Mouse (Mus musculus) kidney, postnatal 14 days (tissue): ENCODE measurements around the gene Suox.
"Not testable (repeated sequence)": the region's sequence is repeated elsewhere in the genome, so short reads cannot be mapped to it uniquely, and the experiment has no call there.

Experiments used
- DNase-seq: peaks from one replicate; pipeline ENCODE4 v3.0.0; 2022; ENCODE audit warnings: mixed read lengths

Gene Suox

DNA sequence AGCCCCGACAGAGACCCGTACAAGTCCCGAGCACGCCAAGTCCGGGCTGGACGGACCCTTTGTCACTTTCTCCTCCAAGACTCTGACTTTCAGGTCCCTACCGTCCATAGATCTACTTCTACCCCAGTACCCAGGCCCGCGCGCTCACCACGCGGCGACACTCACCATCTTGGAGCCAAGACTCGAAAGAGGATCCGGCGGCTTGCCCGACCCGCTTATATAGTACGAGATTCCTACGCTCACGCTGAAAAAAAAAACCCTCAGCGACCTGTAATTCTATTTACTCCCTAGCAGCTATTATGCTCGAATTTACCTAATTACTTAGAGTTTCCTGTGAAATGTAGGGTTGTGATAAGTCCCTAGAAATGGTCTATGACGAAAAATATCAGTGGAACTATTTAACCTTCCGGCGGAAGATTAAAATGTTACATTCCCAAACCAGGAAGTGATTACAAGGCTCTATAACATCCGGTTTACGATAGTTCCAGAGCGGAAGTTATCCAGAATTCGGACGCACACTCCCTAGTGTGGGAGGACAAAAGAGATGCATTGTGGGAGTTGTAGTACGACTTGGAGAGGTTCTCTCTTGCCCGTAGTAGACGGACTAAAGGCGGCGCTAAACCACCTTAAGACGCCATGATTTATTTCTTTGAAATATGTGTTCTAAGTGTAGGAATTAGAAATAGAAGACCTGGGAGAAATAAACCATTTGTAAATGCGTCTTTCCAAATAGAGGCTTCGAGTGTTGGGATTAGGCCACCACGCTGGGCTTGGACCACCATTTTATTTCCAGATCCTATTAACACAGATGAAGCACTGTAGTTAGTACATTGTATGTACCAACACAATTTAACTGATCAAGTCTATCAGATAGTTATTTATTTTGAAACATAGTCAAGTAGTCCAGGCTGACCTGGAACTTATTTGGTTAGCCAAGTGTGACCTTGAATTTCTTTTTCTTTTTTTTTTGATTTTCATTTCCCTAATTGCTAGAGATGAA is 47.3 kb downstream of the Suox start, which contains the start of gene Rps26:
Rps26 (minus strand) TSS at position 437 of the 1,000 bp plus-strand sequence.
- peak; percentile 94 for DNase-seq

DNA sequence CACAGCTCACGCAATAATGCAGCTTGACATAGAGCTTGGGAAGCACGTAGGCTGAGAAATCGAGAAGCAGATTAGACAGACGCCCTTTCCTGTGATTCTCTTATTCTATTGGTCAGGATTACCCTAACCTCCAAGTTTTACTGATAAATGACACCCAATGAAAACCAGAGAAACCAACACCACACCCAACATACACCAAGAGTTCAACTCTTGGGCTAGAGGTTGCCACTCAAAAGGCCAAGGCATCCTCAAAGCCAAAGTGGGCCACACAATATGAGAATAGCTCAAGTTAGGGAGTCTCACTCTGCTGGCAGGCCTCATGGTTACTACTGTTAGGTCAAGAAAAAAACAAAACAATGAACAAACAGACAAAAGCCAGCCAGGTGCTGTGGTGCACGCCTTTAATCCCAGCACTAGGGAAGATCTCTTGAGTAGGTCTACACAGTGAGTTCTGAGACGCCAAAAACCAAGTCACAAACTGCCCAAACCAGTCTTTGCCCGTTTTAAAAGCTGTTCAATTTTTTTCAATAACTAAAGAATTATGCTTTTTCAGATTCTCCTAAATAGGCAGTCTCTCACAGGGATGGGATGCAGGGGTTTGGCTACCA is 48.5 kb downstream of the Suox start:
- DNase-seq = no peak

DNA sequence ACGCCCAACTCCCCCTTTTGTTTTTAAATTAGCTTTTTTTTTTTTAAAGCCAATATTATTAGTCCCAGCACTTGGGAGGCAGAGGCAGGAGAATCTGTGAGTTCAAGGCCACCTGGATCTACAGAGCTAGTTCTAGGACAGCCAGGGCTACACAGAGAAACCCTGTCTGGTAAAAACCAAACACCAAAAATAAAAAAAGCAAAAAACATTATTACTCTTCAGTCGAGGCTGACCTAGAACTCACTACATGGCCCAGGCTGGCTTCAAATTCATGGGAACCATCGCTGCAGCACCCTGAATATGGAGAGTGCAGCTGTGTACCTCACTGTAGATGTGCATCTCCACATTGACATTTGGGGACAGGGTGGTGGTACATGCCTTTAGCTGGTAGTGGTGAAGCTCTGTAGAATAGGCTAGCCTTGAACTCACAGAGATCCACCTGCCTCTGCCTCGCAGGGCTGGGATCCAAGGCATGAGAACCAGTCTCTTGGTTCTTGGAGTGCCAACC is 50.7 kb downstream of the Suox start:
- DNase-seq = not testable (repeated sequence)

DNA sequence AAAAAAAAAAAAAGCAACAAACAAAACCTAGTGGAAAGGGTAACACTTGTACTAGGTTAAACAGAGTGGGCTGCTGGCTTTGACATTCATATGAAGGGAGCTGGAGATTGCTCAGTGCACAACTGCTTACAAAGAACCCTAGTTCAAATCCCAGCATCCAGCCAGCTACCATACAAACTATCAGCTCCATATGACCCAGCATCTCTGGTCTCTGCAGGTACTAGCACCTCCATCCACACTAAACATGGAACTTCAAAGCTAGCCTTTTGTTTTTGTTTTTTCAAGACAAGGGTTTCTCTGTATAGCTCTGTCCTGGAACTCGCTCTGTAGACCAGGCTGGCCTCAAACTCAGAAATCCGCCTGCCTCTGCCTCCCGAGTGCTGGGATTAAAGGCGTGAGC is 51.2 kb downstream of the Suox start:
- DNase-seq = no peak

DNA sequence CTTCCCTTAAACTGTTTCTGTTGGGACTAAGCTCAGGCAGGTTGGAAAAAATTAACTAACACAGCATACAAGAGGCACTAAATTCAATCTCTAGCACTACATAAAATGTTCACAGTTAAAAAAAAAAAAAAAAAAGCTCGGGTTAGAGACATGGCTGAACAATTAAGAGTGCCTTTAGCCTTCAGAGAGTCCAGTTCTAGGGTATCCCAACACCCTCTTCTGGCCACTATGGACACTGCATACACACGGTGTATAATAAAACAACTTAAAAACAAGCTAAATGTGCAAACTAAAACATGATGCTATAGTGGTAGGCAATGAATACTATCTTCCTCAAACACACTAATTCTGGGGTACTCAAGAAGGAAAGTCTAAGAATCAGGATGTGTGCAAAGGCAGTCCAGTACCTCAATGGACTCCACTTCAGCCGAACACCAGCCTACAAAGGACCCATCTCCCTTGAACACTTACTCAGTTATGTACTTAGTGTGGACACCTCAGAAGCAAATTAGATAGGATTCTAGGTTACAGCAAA is 51.8 kb downstream of the Suox start:
- no peak for DNase-seq

DNA sequence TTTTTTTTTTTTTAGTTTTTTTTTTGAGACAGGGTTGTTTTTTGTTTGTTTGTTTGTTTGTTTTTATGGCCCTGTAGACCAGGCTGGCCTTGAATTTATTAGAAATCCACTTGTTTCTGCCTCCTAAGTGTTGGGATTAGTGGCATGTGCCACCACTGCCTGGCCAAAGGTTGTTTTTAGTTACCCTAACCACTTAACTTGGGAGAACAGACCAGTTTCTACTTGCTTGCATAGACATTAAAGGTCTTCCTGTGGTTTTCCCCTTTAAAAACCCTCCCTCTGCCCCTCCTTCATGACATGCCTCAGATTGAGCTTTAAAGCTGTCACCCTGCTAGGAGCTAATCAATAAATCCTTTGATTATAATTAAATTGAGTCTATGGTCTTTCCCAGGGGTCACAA is 53.6 kb downstream of the Suox start:
- no peak for DNase-seq
